Mouse (Mus musculus): ENCODE data around the gene Scd3. TPM values are rescaled to one million over a fixed set of nuclear protein-coding genes. Genes with fewer than 3 reads are reported as not detected.

Gene Scd3
- not detected in 2 replicates for polyA plus RNA-seq (2012; ENCODE audit: low replicate concordance)

DNA sequence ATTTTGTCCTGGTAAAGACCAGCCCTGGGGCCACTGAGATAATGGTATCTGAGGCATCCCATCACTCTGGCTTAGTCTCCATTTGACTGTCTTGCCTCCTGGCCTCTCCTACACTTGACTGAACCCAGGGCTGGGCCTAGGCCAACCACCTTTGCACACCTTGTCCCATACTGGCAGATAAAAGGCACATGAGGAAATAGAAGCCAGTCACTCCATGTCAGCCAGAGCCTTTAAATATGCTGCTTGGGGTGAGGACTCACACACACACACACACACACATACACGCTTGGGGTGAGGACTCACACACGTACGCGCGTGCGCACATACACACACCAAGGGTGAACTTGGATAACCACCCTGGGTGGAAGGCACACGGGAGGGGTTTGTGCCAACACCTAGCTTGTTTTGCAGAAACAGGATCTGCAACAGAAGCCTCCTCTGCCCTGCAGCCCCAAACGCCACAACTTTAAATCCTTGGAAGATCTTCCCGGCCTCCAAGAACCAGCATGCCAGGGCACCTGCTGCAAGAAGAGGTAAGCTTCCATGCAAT is at the start of gene Scd3:
Gene Scd3, plus strand, starts transcription at position 255 of the 550 bp plus-strand sequence.

DNA sequence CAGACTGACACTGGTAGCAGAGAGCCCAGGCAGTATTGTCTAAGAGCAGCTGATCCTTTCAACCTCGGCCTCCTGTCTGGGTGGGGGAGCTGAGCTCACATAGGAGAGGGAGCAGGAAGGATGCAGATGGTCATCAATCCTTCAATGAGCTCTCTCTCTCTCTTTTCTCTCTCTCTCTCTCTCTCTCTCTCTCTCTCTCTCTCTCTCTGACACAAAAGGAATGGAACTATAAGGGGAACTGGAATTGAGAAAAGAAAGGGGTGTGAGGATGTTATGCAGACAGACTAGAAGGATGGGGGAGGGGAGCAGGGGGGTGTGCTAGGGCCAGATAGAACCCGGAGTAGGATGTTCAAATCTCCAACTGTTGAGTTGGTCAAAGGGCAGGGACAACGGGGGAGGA is 10.7 kb upstream of the Scd3 start, which contains the start of gene Pkd2l1:
Gene Pkd2l1, minus strand, starts transcription at position 101 of the 400 bp plus-strand sequence.

DNA sequence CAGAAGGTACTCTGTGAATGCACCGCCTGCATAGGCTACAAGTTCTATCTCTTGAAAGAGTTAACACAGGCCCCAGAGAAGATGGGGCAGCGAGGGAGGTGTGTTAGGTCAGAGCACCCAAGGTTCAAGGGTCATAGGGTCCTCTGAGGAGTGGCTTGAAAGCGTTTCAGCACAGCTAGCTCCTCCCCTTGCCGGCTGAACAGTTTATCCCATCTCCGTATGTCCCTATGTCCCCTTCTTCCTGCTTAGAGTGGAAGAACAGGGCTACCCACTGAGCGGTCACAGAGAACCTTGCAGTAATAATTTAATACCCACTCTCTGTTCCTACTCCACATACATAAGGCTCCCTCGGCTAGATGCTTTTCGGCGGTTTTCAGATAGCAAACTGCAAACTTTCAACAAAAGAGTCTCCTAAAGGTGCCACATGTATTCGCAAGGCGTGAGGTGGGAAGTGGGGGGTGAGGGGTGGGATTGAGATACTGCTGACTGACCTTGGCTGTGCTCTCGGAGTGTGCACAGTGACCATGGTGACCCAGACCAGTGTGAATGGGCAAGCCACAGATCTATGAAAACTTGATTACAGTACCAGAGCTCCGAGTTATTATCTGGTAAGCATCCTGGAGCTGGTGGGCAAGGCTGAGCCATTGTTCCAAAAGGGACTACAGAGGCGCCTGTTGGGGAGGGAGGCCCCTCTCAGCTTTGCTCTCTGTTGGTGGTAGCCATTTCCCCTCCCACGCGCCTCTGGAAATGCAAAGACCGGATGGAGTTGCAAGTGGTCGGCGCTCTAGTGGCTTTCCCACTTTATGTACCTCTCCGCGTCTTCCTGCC is 90.1 kb downstream of the Scd3 start, which contains the start of gene Scd2:
Gene Scd2, plus strand, starts transcription at position 734 of the 828 bp plus-strand sequence.

Other genes with a start within 250 kb of the Scd3 start
- 0.13 and 0.37 TPM in 2 replicates for gene Cpn1, start 216.7 kb upstream of the Scd3 start, polyA plus RNA-seq (2012; ENCODE audit: low replicate concordance)
- not detected in 2 replicates for gene Cyp2c23, start 174.1 kb upstream of the Scd3 start, polyA plus RNA-seq (2012; ENCODE audit: low replicate concordance)
- gene Erlin1, start 133.5 kb upstream of the Scd3 start, polyA plus RNA-seq (2012; ENCODE audit: low replicate concordance): 3.0 and 3.2 TPM in 2 replicates
- gene Chuk, start 95.8 kb upstream of the Scd3 start, polyA plus RNA-seq (2012; ENCODE audit: low replicate concordance): 22.8 and 23.1 TPM in 2 replicates
- gene Cwf19l1, start 67.4 kb upstream of the Scd3 start, polyA plus RNA-seq (2012; ENCODE audit: low replicate concordance): 3.9 and 7.5 TPM in 2 replicates
- 48.0 and 95.0 TPM in 2 replicates for gene Bloc1s2, start 56.8 kb upstream of the Scd3 start, polyA plus RNA-seq (2012; ENCODE audit: low replicate concordance)
- 0.07 TPM in 1 of 2 replicates, not detected in the other for gene Pkd2l1, start 10.8 kb upstream of the Scd3 start, polyA plus RNA-seq (2012; ENCODE audit: low replicate concordance)
- gene Scd2, start 90.4 kb downstream of the Scd3 start, polyA plus RNA-seq (2012; ENCODE audit: low replicate concordance): 2.4 and 6.3 TPM in 2 replicates
- gene Scd4, start 129.8 kb downstream of the Scd3 start, polyA plus RNA-seq (2012; ENCODE audit: low replicate concordance): not detected in 2 replicates
- gene Scd1, start 204.6 kb downstream of the Scd3 start, polyA plus RNA-seq (2012; ENCODE audit: low replicate concordance): 48.5 and 51.4 TPM in 2 replicates